Mouse (Mus musculus) E14TG2a.4 (cell line): Measurements from ENCODE around the gene Yif1a.

Experiments used
- CTCF ChIP-seq: conservative IDR thresholded peaks from 2 replicates; pipeline ENCODE4 v1.5.1; 2014; ENCODE audit warnings: low read length
- NANOG ChIP-seq: IDR thresholded peaks from 2 replicates; pipeline ENCODE4 v1.6.1; 2014; ENCODE audit warnings: borderline replicate concordance, low read length, mixed read lengths

DNA sequence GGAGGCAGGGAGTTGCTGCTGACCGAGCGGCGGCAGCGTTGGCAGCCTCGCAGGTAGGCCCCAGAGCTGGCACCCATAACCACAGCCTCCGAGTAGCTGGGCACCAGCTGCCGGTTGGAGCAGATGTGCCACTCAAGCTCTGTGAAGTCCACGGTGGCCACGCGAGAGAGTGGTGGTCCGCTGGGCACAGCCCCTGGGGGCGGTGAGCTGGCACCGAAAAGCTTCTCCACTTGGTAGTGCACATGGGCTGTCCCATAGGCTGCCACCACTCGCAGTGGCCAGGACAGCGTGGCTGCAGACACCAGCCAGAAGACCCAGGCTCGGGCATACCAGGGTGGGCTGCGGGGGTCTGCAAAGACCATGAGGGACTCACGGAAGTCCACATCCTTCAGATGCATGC lies 6.3 kb upstream of the Yif1a start:
- no peak for TF ChIP-seq CTCF
- TF ChIP-seq NANOG: no peak
